Mouse (Mus musculus) thymus, postnatal 25 days (tissue): ENCODE data around the gene A630076J17Rik.

Source experiments
- DNase-seq: peaks from one replicate; pipeline ENCODE4 v3.0.0; 2022

A630076J17Rik gene

GRCm38 (mm10) chr3:107278479-107279269, 48.3 kb downstream of the A630076J17Rik start, which contains the start of gene Lamtor5:
TSS of gene Lamtor5 (plus strand) at chr3:107278858.
- peak; percentile 91 for DNase-seq
